Mouse (Mus musculus) embryonic stem cell, embryonic (primary cell): ENCODE results near the gene S100a5.

ENCODE experiments used
- CTCF ChIA-PET, 4 experiments: fragments of 300-600 bp in 2 of 4; fragments of 350-600 bp in 2 of 4; sonication (Branson Sonifier 250); formaldehyde crosslinking; loops; one replicate each; lab custom pipeline; 2022; ENCODE audit warnings: inconsistent platforms in 2 of 4; lab: Charles Lee
- POLR2A ChIA-PET, 4 experiments: fragments of 300-600 bp in 2 of 4; fragments of 350-600 bp in 2 of 4; sonication (Branson Sonifier 250); formaldehyde crosslinking; loops; one replicate each; lab custom pipeline; 2022; ENCODE audit warnings: antibody characterized with exemption in 4 of 4, inconsistent platforms in 1 of 4; lab: Charles Lee

Gene S100a5

GRCm38 (mm10) chr3:90629298-90629697 is 21.0 kb downstream of the S100a5 start:
- ChIA-PET POLR2A (no interaction called here), CTCF (interaction anchor here in 1 of 4 experiments (4.1 kb wide), 1 partner anchor 11 kb away, joined by 14 read pairs; no protein-coding TSS in a partner anchor)

GRCm38 (mm10) chr3:90631984-90632383 is 23.7 kb downstream of the S100a5 start:
- POLR2A ChIA-PET: interaction anchor here in 1 of 4 experiments (1.0 kb wide), 1 partner anchor 106 kb away, joined by 3 read pairs; no protein-coding TSS in a partner anchor
- CTCF ChIA-PET: interaction anchor here in 2 of 4 experiments (0.6 to 2.3 kb wide), 5 partner anchors 8 to 1834 kb away, joined by 3 to 11 read pairs (median 4); no protein-coding TSS in a partner anchor

- CTCF ChIA-PET: interaction anchor here in 3 of 4 experiments (1.1 to 1.6 kb wide), 7 partner anchors 14 to 508 kb away, joined by 3 to 9 read pairs (median 4); no protein-coding TSS in a partner anchor
- POLR2A ChIA-PET: interaction anchor here in 2 of 4 experiments (0.9 to 1.4 kb wide), 4 partner anchors 126 to 425 kb away, joined by 3 to 5 read pairs (median 3); partner anchors contain the start of genes Chtop (in 1 of the 2), Rab13 (in 1 of the 2) and Rps27 (in 1 of the 2)
Measured at GRCm38 (mm10) chr3:90638511-90639275, 30.4 kb downstream of the S100a5 start.

- CTCF ChIA-PET: interaction anchor here (0.6 to 1.6 kb wide), 38 partner anchors 8 to 509 kb away, joined by 3 to 14 read pairs (median 4); partner anchors contain the start of genes S100a14 (in 1 of the 4) and Snapin (in 1 of the 4)
- POLR2A ChIA-PET: interaction anchor here in 3 of 4 experiments (0.6 to 1.4 kb wide), 5 partner anchors 127 to 426 kb away, joined by 3 to 15 read pairs (median 3); partner anchors contain the start of genes Chtop (in 1 of the 3), Rab13 (in 1 of the 3) and Rps27 (in 1 of the 3)
Measured at GRCm38 (mm10) chr3:90639511-90640154, 31.3 kb downstream of the S100a5 start.

GRCm38 (mm10) chr3:90640981-90641380 is 32.7 kb downstream of the S100a5 start:
- ChIA-PET CTCF (interaction anchor here in 2 of 4 experiments (0.6 to 4.3 kb wide), 7 partner anchors 11 to 412 kb away, joined by 3 to 33 read pairs (median 3); partner anchors contain the start of gene S100a16 (in 1 of the 2)), POLR2A (no interaction called here)

GRCm38 (mm10) chr3:90644220-90644619 is 35.9 kb downstream of the S100a5 start:
- CTCF ChIA-PET: interaction anchor here (0.5 to 4.3 kb wide), 23 partner anchors 8 to 730 kb away, joined by 3 to 33 read pairs (median 4); partner anchors contain the start of genes S100a7a (in 1 of the 4) and Snapin (in 1 of the 4)

GRCm38 (mm10) chr3:90647291-90647690 is 39.0 kb downstream of the S100a5 start:
- POLR2A ChIA-PET: no interaction called here
- CTCF ChIA-PET: no interaction called here

More at GRCm38 (mm10) chr3:90644220-90644619, 35.9 kb downstream of the S100a5 start:
- POLR2A ChIA-PET: interaction anchor here in 1 of 4 experiments (1.0 to 1.3 kb wide), 2 partner anchors 23 to 430 kb away, joined by 3 read pairs; partner anchors contain the start of genes Rab13 and Rps27

- ChIA-PET CTCF (interaction anchor here in 1 of 4 experiments (1.6 kb wide), 1 partner anchor 9 kb away, joined by 5 read pairs; no protein-coding TSS in a partner anchor), POLR2A (no interaction called here)
Measured at GRCm38 (mm10) chr3:90648981-90649380, 40.7 kb downstream of the S100a5 start.

- CTCF ChIA-PET: no interaction called here
- POLR2A ChIA-PET: no interaction called here
Measured at GRCm38 (mm10) chr3:90649832-90650231, 41.5 kb downstream of the S100a5 start.

GRCm38 (mm10) chr3:90652878-90653508 is 44.7 kb downstream of the S100a5 start:
- POLR2A ChIA-PET: interaction anchor here in 3 of 4 experiments (0.7 to 1.9 kb wide), 4 partner anchors 128 to 337 kb away, joined by 3 to 6 read pairs (median 4); partner anchors contain the start of gene Snapin (in 2 of the 3)
- CTCF ChIA-PET: interaction anchor here (0.5 to 3.5 kb wide), 32 partner anchors 9 to 279 kb away, joined by 3 to 16 read pairs (median 4); partner anchors contain the start of genes Snapin (in 4 of the 4) and Ilf2 (in 1 of the 4)

- CTCF ChIA-PET: interaction anchor here (0.8 to 3.5 kb wide), 16 partner anchors 9 to 280 kb away, joined by 3 to 16 read pairs (median 4); partner anchors contain the start of gene Snapin (in 3 of the 4)
Measured at GRCm38 (mm10) chr3:90653717-90654116, 45.4 kb downstream of the S100a5 start, which contains the start of gene S100a7a. TSS of gene S100a7a (plus strand) at chr3:90654017.

GRCm38 (mm10) chr3:90657405-90657804 is 49.1 kb downstream of the S100a5 start:
- ChIA-PET CTCF (interaction anchor here in 3 of 4 experiments (1.0 to 1.4 kb wide), 3 partner anchors 18 to 53 kb away, joined by 3 to 5 read pairs (median 5); no protein-coding TSS in a partner anchor), POLR2A (no interaction called here)

More at GRCm38 (mm10) chr3:90653717-90654116, 45.4 kb downstream of the S100a5 start, which contains the start of gene S100a7a:
- POLR2A ChIA-PET: interaction anchor here in 3 of 4 experiments (0.7 to 1.9 kb wide), 3 partner anchors 163 to 337 kb away, joined by 3 to 6 read pairs (median 5); partner anchors contain the start of gene Snapin (in 2 of the 3)

GRCm38 (mm10) chr3:90659364-90660044 is 51.2 kb downstream of the S100a5 start:
- ChIA-PET CTCF (no interaction called here), POLR2A (no interaction called here)
